In genomic region chr2:35495486-35496278, GRCm38 (mm10) we compare ENCODE assay signal across 10 mouse cellular contexts. TPM values are rescaled to one million over a fixed set of nuclear protein-coding genes. Genes with fewer than 3 reads are reported as not detected.
DNase-seq lines count a peak whose midpoint lies in the region; ATAC-seq and TF ChIP-seq lines count a peak whose summit lies in the region.
"Had no signal": no experiment of that assay in that cellular context is flagged by ENCODE, and none has a peak within 500 bp of the region (broad histone marks: within the 10 kb centered on the region; RNA-seq: fewer than 3 reads in every experiment).

No protein-coding gene starts in this region.

- peaks cover 2% of the 10 kb centered on the region; the same call in 1 of the 2 replicates for H3K4me1 ChIP-seq in lung, embryonic 16.5 days (replicated peaks; ENCODE audit: control insufficient read depth, insufficient read depth, low read length)
- no peaks in the 10 kb centered on the region for H3K4me1 ChIP-seq in lung, adult 2 months (ENCODE audit: control insufficient read depth, insufficient read depth, low read length)
- no peaks in the 10 kb centered on the region for H3K4me1 ChIP-seq in hindbrain, embryonic 14.5 days (replicated peaks; ENCODE audit: control insufficient read depth, insufficient read depth, low read length)

- no peak for TF ChIP-seq POLR2A in lung, adult 2 months (IDR thresholded peaks at IDR 0.05; ENCODE audit: borderline replicate concordance, extremely low read depth, low read depth, low read length)

- WGBS in lung, embryonic 16.5 days: 66% methylated on average over 16 of the region's 16 CpGs
- 59% methylated on average over 16 of the region's 16 CpGs for WGBS in lung, adult 2 months
- WGBS in hindbrain, embryonic 14.5 days: 87% methylated on average over 16 of the region's 16 CpGs

- no peak overlapping the region for H3K4me3 ChIP-seq in lung, embryonic 16.5 days (ENCODE audit: low read length)
- H3K4me3 ChIP-seq in lung, adult 2 months (replicated peaks; ENCODE audit: extremely low read depth, low read depth, low read length): no peak overlapping the region
- H3K4me3 ChIP-seq in hindbrain, embryonic 14.5 days (replicated peaks; ENCODE audit: low read length): no peak overlapping the region

- no peaks in the 10 kb centered on the region for H3K36me3 ChIP-seq in lung, embryonic 16.5 days (ENCODE audit: control insufficient read depth, insufficient read depth, low read length)
- H3K36me3 ChIP-seq in hindbrain, embryonic 14.5 days (replicated peaks; ENCODE audit: control insufficient read depth, insufficient read depth): no peaks in the 10 kb centered on the region

- no peak overlapping the region for H3K4me2 ChIP-seq in lung, embryonic 16.5 days (ENCODE audit: low read depth, low read length)
- H3K4me2 ChIP-seq in hindbrain, embryonic 14.5 days (replicated peaks): no peak overlapping the region
- H3K4me2 ChIP-seq: lung, embryonic 14.5 days had no signal

- no peak for TF ChIP-seq CTCF in lung, adult 2 months (IDR thresholded peaks at IDR 0.05; ENCODE audit: insufficient read depth, low read length)

- 0 out of 2 replicates have a peak, but pooled peaks have one; percentile 28 for ATAC-seq in lung, embryonic 16.5 days (ENCODE audit: low read depth)
- peak; percentile 70 for ATAC-seq in granulocyte monocyte progenitor cell, adult 5-6 weeks (replicated peaks; ENCODE audit: poor library complexity, severe bottlenecking)
- peak; percentile 83 for ATAC-seq in megakaryocyte, adult 5-6 weeks (ENCODE audit: poor library complexity, severe bottlenecking)
- ATAC-seq in hindbrain, embryonic 14.5 days (ENCODE audit: low FRiP score): no peak

- no peak overlapping the region for H3K9ac ChIP-seq in lung, embryonic 16.5 days (ENCODE audit: low read length)
- no peak overlapping the region for H3K9ac ChIP-seq in hindbrain, embryonic 14.5 days
- H3K9ac ChIP-seq: lung, embryonic 14.5 days had no signal

- DNase-seq in lung, adult 2 months: no peak
- peak; percentile 66 for DNase-seq in thymus, postnatal 25 days
- no peak for DNase-seq in cerebellum, postnatal 10 days
- DNase-seq in cerebellum, adult 8-10 months: no peak
- DNase-seq in hindbrain, embryonic 14.5 days (ENCODE audit: low spot score): no peak
- DNase-seq: cerebellum, adult 18-20 months; lung, embryonic 14.5 days had no signal

- H3K9me3 ChIP-seq in lung, embryonic 16.5 days (ENCODE audit: control insufficient read depth, low read length): no peaks in the 10 kb centered on the region
- H3K9me3 ChIP-seq in hindbrain, embryonic 14.5 days (ENCODE audit: control insufficient read depth, low read length): no peaks in the 10 kb centered on the region

- H3K27ac ChIP-seq in lung, embryonic 16.5 days (ENCODE audit: low read length): 0 out of 2 replicates have a peak overlapping the region, but pooled peaks have one; percentile 1
- no peak overlapping the region for H3K27ac ChIP-seq in hindbrain, embryonic 14.5 days

- no peaks in the 10 kb centered on the region for H3K27me3 ChIP-seq in lung, embryonic 16.5 days (ENCODE audit: control insufficient read depth, insufficient read depth, low read depth, low read length)
- H3K27me3 ChIP-seq in hindbrain, embryonic 14.5 days (ENCODE audit: control insufficient read depth, insufficient read depth, low read length): no peaks in the 10 kb centered on the region

RNA-seq across cellular contexts. Expression of gene Ggta1, which starts 32.7 kb away (rescaled TPM):
- 21.6 and 21.9 TPM in 2 replicates for polyA plus RNA-seq in lung, embryonic 16.5 days (2015; fragmentation: Nextera tagmentation; extraction: Ambion mirVana)
- polyA plus RNA-seq in lung, adult 2 months (2012; rRNA removed): 17.8 and 24.4 TPM in 2 replicates
- total RNA-seq in granulocyte monocyte progenitor cell, adult 5-6 weeks (2014; fragmentation: Nextera tagmentation): 37.2 and 49.6 TPM in 2 replicates
- total RNA-seq in granulocyte monocyte progenitor cell, adult 5-6 weeks (2017): 72.8 and 82.4 TPM in 2 replicates
- 41.7 and 51.1 TPM in 2 replicates for total RNA-seq in megakaryocyte, adult 5-6 weeks (2015)
- total RNA-seq in megakaryocyte, adult 5-6 weeks (2017): 68.3 and 71.2 TPM in 2 replicates
- 7.8 and 8.4 TPM in 2 replicates for polyA plus RNA-seq in hindbrain, embryonic 14.5 days (2014; fragmentation: Nextera tagmentation; extraction: Ambion mirVana)
